Mouse (Mus musculus) cerebellum, adult 18-20 months (tissue): ENCODE measurements around the gene Hormad1.
"Not testable (repeated sequence)": the region's sequence is repeated elsewhere in the genome, so short reads cannot be mapped to it uniquely, and the experiment has no call there.

Experiments used
- DNase-seq, 2 experiments: peaks; one replicate each; pipeline ENCODE4 v3.0.0; 2021

Gene Hormad1

GRCm38 (mm10) chr3:95559437-95559836, at the start of gene Hormad1:
Gene Hormad1 (plus strand): TSS chr3:95559677.
- no peak for DNase-seq

DNA sequence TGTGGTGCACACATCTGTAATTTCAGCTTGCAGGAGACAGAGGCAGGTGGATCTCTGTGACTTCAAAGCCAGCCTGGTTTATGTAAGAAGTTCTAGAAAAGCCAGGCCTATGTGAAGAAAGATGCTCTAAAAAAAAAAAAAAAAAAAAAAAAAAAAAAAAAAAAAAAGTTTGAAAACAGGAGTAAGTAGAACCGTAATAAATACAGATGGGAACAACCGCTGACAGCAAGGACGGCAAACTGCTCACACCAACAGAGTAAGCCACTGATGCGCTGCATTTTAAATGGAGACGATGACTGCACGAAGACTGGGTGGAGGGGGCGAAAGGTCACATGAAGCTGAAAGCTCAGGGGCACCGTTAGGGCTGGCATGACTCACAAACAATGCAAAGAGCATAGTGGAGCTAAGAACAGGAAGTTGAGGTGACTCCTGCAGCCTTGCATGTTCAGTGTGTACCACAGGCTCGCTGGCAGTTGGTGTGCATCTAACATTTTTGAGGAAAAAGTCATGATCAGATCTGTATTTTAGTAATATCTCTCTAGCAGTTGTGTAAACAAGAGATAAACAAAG, 47.8 kb upstream of the Hormad1 start:
- no peak for DNase-seq

GRCm38 (mm10) chr3:95516614-95517041, 42.8 kb upstream of the Hormad1 start:
- no peak for DNase-seq

DNA sequence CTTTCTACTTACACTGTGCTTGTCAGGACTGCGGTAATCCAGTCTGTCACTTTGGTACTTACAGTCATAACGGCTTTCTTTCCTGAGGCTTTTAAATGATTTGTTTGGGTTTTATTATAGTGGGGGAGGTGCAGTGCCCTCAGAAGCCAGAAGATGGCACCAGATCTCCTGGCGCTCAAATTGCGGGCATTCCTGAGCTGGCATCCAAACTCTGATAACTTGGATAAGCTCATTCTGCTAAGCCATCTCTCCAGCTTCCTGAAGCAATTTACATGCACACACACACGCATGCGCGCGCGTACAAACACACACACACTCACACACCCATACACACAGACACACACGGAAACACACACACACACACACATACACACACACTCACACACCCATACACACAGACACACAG, 42.0 kb upstream of the Hormad1 start:
- DNase-seq, result peak; percentile 63 to 79

DNA sequence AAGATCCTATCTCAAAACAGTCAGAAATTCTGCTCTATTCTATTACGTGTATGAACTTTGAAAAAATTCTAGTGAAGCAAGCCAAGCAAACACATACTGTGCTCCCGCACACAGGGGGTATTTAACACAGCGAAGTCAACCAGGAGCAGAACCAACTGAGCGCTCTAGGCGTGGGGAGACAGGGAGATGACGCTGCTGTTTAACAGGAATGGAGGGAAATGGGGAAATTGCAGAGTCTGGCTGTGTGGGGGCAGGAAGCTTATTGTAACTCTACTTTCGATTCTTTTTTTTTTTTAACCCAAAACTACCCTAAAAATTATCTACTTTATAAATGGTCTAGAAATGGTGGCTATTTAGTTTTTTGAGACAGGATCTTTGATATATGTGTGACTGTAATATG, 40.6 kb upstream of the Hormad1 start:
- DNase-seq, result no peak

DNA sequence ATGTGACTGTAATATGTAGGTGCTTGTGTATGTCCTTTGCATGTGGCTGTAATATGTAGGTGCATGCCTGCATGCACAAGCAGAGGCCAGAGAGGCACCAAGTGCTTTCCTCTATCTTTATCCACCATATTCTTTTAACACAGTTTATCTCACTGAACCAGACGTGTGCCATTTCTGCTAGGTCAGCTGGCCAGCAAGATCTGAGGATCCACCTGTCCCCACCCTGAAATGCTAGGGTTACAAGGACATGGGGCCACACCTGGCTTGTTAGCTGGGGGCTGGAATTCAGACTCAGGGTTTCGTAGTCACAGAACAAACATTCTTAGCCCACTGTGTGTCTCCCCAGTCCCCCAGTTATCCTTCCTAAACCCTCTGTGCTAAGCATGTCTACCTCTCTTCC, 40.2 kb upstream of the Hormad1 start:
- no peak for DNase-seq

DNA sequence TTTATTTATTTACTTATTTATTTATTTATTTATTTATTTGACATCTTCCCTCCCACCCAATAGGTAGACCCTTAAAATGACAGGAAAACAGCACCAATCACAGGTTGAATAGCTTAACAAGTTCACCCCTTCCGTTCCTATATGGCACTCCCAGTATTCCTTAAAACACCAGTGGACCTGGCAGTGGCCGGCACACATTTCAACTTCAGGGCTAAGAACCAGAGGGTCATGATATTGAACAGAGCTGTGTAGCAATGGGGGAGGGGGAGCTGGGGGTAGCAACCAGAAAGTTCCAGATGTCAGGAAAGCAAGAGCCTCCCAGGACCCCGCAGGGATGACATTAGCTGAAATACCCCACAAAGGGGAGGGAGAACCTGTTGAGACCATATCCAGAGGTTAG, 39.4 kb upstream of the Hormad1 start:
- no peak for DNase-seq

- DNase-seq, result no peak
Measured at GRCm38 (mm10) chr3:95521168-95521567, 38.3 kb upstream of the Hormad1 start.

DNA sequence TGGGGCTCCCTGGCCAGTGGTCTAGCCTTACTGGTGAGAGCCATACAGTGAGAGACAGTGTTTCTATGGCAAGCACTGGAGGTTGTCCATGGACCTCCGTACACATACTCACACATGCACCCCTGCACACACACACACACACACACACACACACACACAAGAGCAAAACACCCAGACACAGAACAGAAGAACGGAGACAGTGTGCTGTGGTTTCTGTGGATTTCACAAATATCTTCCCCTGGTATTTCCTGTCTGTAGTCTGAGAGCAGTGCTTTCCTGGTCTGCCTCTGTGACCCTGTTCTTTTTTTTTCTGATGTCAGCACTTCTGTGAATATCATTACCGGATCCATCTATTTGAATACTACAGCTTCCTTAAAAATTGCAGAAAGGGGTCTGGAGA, 35.8 kb upstream of the Hormad1 start:
- DNase-seq, result no peak

GRCm38 (mm10) chr3:95524673-95525072, 34.8 kb upstream of the Hormad1 start:
- DNase-seq, result no peak

- no peak for DNase-seq
Measured at GRCm38 (mm10) chr3:95526111-95526510, 33.4 kb upstream of the Hormad1 start.

DNA sequence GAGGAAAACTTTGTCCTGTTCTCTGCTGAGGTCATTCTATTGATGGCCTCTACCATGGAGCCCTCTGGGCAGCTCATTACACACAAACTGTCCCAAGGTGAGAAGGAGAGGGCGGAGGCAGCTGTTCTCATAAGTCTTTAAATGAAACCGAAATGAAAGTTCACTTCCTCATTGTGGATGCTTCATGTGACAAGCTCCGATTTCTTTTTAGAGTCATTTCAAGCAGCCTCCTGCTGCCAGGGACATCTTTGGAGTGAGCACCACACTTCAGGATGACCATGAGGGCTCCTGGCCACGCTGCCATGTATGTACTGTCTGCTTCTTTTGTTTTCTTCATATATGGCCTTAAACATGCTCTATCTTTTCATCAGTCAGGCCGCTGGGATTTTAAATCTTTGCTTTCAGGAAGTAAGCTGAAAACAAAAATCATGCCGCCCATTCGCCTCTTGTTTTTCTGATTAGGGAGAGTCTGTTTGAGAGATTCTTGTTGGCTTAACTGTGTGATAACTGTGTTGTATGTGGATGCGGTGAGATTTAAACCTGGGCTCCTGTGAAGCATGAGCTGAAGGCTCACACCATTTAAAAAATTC, 32.8 kb upstream of the Hormad1 start, which contains the start of gene Ctss:
Gene Ctss (plus strand): TSS at position 165 of the 590 bp plus-strand sequence.
- no peak for DNase-seq

DNA sequence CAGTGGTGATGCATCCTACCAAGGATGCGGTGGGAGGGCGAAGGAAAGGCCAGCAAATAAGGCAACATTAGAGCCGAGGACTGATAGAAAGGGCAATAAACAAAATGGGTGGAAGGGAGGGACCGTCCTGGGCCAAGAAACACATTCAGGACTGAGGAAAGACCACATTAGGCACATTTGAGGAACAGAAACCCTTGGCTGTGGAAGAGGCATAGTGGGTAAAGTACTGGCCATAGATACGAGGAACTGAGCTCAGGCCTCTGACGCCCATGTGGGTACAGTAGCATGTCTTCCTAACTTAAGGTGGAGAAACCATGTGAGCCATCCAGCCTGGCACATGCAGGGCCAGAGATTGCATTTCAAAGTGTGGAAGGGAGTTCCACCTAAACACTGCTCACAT, 29.7 kb upstream of the Hormad1 start:
- no peak for DNase-seq

- no peak for DNase-seq
Measured at GRCm38 (mm10) chr3:95531025-95531424, 28.5 kb upstream of the Hormad1 start.

DNA sequence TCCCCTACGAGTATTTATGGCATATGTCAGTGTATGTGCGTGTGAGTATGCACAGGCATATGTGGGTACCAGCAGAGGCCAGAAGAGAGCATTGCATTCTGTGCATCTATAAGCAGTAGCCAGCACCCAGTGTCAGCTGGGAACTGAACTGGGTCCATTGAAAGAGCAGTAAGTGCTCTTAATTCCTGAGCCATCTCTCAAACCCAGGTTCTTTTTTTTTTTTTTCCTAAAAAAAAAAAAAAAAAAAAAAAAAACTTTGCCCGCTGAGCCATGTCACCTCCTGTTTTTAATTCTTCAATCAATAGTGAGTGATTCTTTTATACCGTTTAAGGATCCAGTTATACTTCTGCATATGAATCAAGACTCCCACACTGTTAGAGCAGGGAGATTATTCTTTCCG, 26.1 kb upstream of the Hormad1 start:
- DNase-seq, result no peak

DNA sequence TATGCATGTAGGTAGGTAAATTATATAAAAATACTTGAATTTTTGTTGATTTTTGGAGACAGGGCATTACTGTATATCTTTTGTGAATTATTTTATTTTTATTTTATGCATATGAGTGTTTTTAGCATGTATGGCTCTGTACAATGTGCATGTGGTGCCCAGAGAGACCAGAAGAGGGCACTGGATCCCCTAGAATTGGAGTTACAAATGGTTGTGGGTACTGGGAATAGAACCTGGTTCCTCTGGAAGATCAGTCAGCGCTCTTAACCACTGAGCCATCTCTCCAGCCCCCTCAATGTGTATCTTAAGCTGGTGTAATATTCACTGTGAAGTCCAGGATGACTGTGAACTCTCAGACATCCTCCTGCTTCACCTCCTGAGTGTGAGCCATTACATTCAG, 24.6 kb upstream of the Hormad1 start:
- no peak for DNase-seq

- DNase-seq, result no peak
Measured at GRCm38 (mm10) chr3:95538936-95539335, 20.5 kb upstream of the Hormad1 start.

DNA sequence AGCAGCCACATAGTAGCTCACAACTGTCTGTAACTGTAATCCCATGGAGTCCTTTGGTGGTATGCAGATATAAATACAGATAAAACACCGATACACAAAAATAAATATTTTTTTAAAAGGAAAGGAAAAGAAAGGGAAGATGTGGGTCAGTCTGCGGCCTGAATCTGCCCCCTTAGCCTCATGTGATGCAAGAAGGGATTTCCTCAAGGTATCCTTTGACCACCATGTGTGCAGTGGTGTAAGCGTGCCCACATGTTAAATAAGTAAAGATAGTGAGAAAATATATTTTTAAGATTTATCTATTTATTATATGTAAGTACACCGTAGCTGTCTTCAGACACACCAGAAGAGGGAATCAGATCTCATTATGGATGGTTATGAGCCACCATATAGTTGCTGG, 19.6 kb upstream of the Hormad1 start:
- DNase-seq, result no peak

DNA sequence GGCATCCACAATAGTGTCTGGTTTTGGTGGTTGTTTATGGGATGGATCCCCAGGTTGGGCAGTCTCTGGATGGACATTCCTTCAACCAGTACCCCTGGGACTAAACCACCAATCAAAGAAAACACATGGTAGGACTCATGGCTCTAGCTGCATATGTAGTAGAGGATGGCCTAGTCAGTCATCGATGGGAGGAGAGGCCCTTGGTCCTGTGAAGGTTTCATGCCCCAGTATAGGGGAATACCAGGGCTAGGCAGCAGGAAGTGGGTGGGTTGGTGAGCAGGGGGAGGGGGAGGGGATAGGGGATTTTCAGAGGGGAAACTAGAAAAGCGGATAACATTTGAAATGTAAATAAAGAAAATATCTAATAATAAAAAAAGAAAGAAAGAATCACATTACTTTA, 18.3 kb upstream of the Hormad1 start:
- not testable (repeated sequence) for DNase-seq

GRCm38 (mm10) chr3:95542171-95542570, 17.3 kb upstream of the Hormad1 start:
- no peak for DNase-seq

DNA sequence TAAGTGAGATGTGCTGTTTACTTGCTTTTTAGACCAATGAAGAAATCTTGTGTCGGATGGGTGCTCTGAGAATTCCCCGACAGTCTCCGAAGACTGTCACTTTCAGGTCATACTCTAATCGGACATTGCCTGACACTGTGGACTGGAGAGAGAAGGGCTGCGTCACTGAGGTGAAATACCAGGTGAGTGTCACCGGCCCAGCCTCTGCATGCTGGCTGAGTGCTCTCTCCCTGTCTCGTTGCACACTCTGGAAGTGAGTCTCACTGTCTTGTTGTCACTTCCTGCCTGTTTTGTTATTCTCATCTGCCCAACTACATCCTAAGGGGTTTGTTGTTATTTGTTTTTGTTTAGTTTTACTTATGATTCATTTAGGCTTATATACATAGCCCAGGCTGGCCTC, 16.5 kb upstream of the Hormad1 start:
- DNase-seq, result no peak

DNA sequence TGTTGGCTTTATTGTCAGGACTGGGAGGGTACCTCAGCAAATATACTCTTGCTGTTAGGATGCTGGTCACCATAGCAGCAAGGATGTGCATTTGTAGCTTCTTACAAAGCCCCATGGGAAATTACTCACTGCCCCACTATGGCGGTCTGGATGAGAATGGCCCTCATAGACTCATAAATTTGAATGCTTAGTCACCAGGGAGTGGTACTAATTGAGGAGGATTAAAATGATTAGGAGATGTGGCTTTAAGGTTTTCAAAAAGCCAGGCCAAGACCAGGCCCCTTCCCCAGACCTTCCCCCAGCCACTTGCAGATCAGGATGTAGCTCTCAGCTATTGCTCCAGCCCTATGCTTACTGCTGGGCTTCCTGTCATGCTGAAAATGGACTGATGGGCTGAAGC, 9.3 kb upstream of the Hormad1 start:
- DNase-seq, result no peak

- DNase-seq, result no peak
Measured at GRCm38 (mm10) chr3:95553986-95554385, 5.5 kb upstream of the Hormad1 start.

GRCm38 (mm10) chr3:95560738-95561137, 1.3 kb downstream of the Hormad1 start:
- no peak for DNase-seq

- DNase-seq, result no peak
Measured at GRCm38 (mm10) chr3:95561826-95562225, 2.3 kb downstream of the Hormad1 start.
